Mouse (Mus musculus) embryo, embryonic 9.5 days (tissue): ENCODE measurements at regions not wholly inside any gene's neighbourhood (a gene's known extent, or its start where the extent isn't known, plus 50 kb on each side); places are given as distances from the start of the nearest gene placed in this dataset.

Source experiments
- DNase-seq: peaks from one replicate; pipeline ENCODE4 v3.0.0-alpha.2; 2017; ENCODE audit errors: extremely low spot score

DNA sequence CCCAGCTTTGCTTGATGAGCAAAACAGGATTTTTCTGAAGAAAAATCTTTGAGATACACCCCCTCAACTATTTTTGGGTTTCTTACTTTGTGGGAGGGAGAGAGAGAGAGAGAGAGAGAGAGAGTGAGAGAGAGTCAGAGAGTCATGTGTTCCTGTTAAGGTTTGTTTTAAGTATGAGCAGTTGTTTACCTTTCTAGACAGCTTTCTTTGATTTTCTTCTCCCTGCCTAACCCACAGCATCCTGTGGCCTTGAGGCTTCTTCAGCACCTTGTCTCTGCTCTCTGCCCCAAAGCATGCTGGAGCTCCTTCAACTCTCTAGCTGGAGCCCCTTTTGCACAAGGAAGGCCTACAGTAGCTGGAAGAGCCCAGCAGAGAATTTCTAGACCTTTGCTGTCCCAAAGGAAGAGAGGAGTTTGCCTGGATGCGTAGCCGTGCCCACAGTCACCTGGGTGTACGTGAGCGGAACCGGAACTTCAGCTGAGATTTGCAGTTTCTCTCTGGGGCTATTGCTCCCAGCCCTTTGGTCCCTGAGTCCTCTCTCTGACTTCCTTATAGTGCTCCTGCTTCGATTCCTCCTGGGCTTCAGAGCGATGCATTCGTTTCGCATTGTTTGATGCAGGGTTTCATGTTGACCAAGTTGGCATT, 1242.1 kb upstream of the A1bg start:
- no peak for DNase-seq

- DNase-seq: no peak
Measured at GRCm38 (mm10) chr15:62163203-62163602, 1240.4 kb upstream of the A1bg start.

DNA sequence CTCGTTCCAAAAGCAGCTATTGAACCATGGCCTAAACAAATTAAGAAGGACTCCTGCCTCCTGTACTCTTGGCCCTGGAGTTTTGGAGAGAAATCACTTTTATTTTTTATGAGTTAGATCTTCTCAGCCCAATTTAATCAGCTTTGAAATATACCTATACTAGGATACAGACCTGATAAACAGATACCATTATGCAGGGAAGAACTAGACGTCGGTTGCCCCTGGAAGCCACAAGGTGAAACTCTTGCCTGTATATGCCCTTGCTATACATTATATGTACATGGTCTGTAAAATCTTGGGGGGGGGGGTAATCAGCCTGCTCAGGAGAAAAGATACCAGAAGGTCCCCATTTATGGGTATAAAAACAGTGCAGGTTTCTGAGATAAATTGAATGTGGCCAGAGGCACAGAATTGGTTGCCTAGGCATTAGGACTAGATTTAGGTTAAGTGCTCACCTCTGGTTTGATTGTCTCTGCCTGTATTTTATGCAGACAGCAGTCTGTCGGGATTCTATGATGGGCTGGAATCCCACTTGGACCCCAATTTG, 1239.9 kb upstream of the A1bg start:
- no peak for DNase-seq

GRCm38 (mm10) chr15:62161975-62162647, 1239.3 kb upstream of the A1bg start:
- no peak for DNase-seq

GRCm38 (mm10) chr15:62161061-62161460, 1238.2 kb upstream of the A1bg start:
- DNase-seq: no peak

DNA sequence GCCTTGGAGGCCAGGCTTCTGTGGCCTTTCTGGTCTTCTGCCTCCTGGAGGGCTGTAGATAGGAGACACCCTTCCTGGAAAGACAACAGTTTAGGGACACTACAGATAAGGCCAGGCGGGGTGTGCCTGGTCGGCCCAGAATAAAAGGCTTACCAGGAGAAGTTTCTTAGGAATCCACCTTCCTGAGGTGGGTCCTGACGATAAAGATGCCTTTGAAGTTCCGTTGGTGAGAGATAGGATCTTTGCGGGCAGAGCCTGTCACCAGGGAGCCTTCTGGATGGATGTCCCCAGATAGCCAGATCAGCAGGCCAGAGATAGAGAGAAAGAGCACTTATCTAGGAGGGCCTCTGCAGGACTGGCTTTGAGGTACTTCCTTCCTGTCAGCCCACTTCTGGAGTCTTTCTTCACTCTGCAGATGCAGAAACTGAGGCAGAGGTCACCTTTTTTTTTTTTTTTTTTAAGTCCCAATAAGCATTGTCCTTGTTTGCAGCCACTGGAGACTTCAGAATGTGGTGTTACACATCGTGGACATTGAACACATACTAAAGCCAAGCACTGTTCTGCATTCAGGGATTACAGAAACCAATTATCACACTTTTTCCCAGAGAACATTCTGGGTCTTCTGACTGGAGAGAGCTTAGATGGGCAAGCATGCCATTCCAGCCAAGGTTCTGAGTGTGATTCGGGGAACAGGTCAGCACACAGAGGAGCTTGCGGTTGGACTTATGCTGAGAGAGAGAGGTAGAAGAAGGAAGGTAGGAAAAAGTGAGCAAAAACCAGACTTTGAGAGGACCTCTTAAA, 1236.3 kb upstream of the A1bg start:
- DNase-seq: no peak

- DNase-seq: no peak
Measured at GRCm38 (mm10) chr15:62157200-62158033, 1234.6 kb upstream of the A1bg start.

GRCm38 (mm10) chr15:62153222-62153621, 1230.4 kb upstream of the A1bg start:
- DNase-seq: no peak

DNA sequence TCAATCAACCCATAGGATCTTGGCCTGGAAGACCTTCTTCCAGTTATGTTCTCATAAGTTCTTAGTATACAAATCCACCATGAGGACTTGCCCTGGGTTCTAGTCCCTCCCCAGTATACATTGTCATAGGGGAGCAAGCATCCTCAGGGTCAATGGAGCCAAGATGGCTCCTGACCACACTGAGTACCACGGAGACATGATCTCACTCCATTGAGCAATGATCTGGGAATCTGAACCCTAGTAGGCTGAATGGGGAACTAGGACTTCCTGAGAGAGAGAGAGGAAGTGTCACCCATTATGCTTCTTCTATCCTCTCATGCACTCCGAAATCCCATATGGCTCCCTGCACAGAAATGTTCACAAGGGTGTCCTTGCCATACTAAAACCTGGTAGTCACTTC, 1229.3 kb upstream of the A1bg start:
- DNase-seq: no peak

DNA sequence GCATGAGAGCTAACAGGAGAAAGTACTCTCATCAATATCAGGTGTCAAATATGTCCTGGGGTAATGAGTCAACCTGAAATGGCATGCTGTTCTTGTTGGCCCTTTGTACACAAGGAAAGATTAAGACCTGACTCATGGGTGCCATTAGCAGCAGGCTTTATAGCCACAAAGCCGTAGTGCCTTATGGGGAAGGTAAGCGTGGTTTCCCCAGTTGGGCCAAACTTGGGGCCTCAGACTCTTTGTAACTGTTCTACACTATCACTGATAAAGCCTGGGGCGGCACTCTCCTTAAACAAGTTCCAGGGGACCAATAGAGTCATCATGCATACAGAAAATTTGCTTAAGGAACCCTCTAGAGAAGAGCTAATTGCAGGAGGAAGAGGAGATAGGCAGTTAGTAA, 1228.9 kb upstream of the A1bg start:
- DNase-seq: no peak

GRCm38 (mm10) chr15:62150296-62150695, 1227.5 kb upstream of the A1bg start:
- no peak for DNase-seq

DNA sequence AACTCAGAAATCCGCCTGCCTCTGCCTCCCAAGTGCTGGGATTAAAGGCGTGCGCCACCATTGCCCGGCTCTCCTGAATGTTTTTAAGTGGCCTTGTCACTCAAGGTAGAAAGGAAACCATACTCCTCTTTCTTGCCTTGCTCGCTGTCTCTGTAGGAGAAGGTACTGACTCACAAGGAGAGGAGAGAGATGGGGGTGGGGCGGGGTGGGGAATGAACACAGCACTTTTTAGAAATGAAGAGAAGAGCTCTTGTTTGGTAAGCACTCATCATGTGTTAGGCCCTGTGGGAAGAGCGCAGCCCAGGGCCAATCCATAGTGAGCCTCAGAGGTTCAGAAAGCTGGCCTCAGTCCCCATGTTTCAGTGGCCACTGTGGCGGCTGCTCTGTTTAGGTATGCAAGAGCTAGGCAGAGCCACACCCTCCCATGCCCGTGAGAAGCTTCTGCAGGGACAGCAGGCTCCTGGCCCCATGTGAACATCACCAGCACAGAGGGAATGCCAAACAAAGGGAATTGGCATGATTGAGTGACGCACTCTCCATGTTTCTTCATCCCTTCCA, 1225.9 kb upstream of the A1bg start:
- no peak for DNase-seq

DNA sequence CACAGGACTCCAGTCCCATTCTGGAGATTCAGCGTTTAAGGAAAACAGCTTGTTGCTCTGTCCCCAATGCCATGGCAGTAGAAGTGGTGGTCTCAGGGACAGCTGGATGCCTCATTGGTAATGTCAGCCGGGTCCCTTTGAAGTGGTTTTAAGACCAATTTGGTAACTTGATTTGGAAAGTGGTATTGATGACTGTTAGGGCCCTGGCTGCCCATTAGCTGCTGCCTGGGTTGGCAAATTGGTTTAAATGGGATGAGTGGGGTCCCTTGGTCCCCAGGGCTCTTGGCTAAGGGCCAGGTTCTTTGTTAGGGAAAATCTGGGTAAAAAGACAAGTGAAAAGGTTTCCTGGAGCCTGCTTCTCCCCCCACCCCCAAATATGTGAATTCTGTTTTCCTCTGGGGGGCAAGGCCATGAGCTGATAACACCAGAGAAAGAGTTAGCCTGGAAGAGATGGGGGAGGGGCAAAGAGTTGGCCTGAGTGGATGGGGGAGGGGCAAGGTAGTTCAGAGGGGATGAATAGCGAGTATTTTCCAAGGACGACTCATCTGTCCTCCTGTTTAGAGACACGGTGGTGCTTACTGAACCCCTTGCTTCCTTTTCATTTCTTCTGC, 1224.6 kb upstream of the A1bg start:
- DNase-seq: no peak

- no peak for DNase-seq
Measured at GRCm38 (mm10) chr15:62145643-62146285, 1223.0 kb upstream of the A1bg start.

GRCm38 (mm10) chr15:62144776-62145564, 1222.2 kb upstream of the A1bg start:
- no peak for DNase-seq

DNA sequence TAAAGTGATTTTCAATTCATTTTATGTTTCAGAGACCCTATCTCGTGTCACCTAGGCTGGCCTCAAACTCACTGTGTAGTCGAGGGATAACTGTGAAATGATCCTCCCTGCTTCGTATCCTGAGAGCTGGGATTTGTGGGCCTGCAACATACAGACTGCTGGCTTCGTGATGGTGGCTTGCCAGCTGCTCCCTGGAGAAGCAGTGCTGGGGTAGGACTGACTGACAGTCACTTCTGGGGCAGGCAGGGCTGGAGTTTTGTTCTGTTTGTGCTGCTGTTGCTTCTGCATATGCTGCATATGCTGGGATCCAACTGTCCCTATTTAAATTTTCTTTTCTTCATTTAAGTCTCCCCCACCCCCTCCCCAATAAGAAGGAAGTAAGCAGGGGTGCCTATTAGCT, 1217.0 kb upstream of the A1bg start:
- no peak for DNase-seq

- DNase-seq: no peak
Measured at GRCm38 (mm10) chr15:62139192-62139591, 1216.4 kb upstream of the A1bg start.

- DNase-seq: no peak
Measured at GRCm38 (mm10) chr15:62138701-62139100, 1215.9 kb upstream of the A1bg start.

- no peak for DNase-seq
Measured at GRCm38 (mm10) chr15:62136932-62137594, 1214.3 kb upstream of the A1bg start.
